Mouse (Mus musculus): Measurements from ENCODE around the gene Entpd6. TPM values are rescaled to one million over a fixed set of nuclear protein-coding genes. Genes with fewer than 3 reads are reported as not detected.

The Entpd6 gene
- polyA plus RNA-seq, 1 experiment from 2014 or later, result 36.0 TPM

GRCm38 (mm10) chr2:150800616-150801015 is 51.8 kb downstream of the Entpd6 start:
- H3K27ac ChIP-seq, result no peak overlapping the region
- no peaks in the 10 kb centered on the region for H3K9me3 ChIP-seq
- peaks cover 73% of the 10 kb centered on the region for H3K36me3 ChIP-seq (replicated peaks)
- H3K27me3 ChIP-seq (ENCODE audit: poor library complexity, severe bottlenecking), result no peaks in the 10 kb centered on the region
- no peaks in the 10 kb centered on the region for H3K4me1 ChIP-seq
- 92% methylated on average over 5 of the region's 5 CpGs for WGBS
- no peak overlapping the region for H3K4me3 ChIP-seq
- DNase-seq (ENCODE audit: extremely low spot score, low spot score), result no peak

GRCm38 (mm10) chr2:150803035-150803434 is 54.2 kb downstream of the Entpd6 start:
- H3K36me3 ChIP-seq (replicated peaks), result peaks cover 79% of the 10 kb centered on the region
- H3K9me3 ChIP-seq, result no peaks in the 10 kb centered on the region
- no peak for DNase-seq (ENCODE audit: extremely low spot score, low spot score)
- H3K4me3 ChIP-seq, result no peak overlapping the region
- no peaks in the 10 kb centered on the region for H3K27me3 ChIP-seq (ENCODE audit: poor library complexity, severe bottlenecking)
- 94% methylated on average over 1 of the region's 1 CpGs for WGBS
- H3K4me1 ChIP-seq, result no peaks in the 10 kb centered on the region
- no peak overlapping the region for H3K27ac ChIP-seq

GRCm38 (mm10) chr2:150808381-150808780 is 59.5 kb downstream of the Entpd6 start:
- 88% methylated on average over 6 of the region's 6 CpGs for WGBS
- peaks cover 95% of the 10 kb centered on the region for H3K36me3 ChIP-seq (replicated peaks)

GRCm38 (mm10) chr2:150808812-150809211 is 60.0 kb downstream of the Entpd6 start:
- DNase-seq (ENCODE audit: extremely low spot score, low spot score), result no peak
- Histone ChIP-seq H3K4me1 (no peaks in the 10 kb centered on the region), H3K9me3 (no peaks in the 10 kb centered on the region), H3K27ac (no peak overlapping the region), H3K4me3 (no peak overlapping the region), H3K27me3 (ENCODE audit: poor library complexity, severe bottlenecking) (no peaks in the 10 kb centered on the region), H3K36me3 (replicated peaks) (peaks cover 95% of the 10 kb centered on the region)
- WGBS, result 94% methylated on average over 6 of the region's 6 CpGs

More at GRCm38 (mm10) chr2:150808381-150808780, 59.5 kb downstream of the Entpd6 start:
- Histone ChIP-seq H3K4me3 (no peak overlapping the region), H3K9me3 (no peaks in the 10 kb centered on the region), H3K27me3 (ENCODE audit: poor library complexity, severe bottlenecking) (no peaks in the 10 kb centered on the region), H3K27ac (no peak overlapping the region), H3K4me1 (no peaks in the 10 kb centered on the region)
- no peak for DNase-seq (ENCODE audit: extremely low spot score, low spot score)

DNA sequence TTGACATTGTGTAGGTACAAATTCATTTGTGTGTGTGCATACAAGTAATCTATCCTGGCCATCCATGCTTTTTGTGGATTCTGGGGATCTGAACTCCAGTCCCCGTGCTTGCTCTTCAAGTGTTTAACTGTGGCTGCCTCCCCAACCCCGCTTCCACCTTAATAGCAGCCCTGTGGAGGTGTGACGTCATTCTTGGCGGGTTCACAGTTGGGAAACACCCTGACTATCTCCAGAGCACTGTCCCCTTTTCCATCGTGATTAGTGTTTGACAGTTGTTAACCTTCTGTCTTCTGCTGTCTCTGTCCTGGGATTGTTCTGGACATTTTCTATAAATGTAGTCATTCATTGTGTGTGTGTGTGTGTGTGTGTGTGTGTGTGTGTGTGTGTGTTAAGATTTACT is 61.8 kb downstream of the Entpd6 start:
- Histone ChIP-seq H3K27me3 (ENCODE audit: poor library complexity, severe bottlenecking) (no peaks in the 10 kb centered on the region), H3K4me1 (no peaks in the 10 kb centered on the region), H3K27ac (no peak overlapping the region), H3K36me3 (replicated peaks) (peaks cover 96% of the 10 kb centered on the region), H3K4me3 (no peak overlapping the region), H3K9me3 (no peaks in the 10 kb centered on the region)
- no peak for DNase-seq (ENCODE audit: extremely low spot score, low spot score)
- WGBS, result 90% methylated on average over 5 of the region's 5 CpGs

GRCm38 (mm10) chr2:150812816-150813215 is 64.0 kb downstream of the Entpd6 start:
- H3K4me1 ChIP-seq, result no peaks in the 10 kb centered on the region
- no peak overlapping the region for H3K4me3 ChIP-seq
- H3K27me3 ChIP-seq (ENCODE audit: poor library complexity, severe bottlenecking), result no peaks in the 10 kb centered on the region
- H3K36me3 ChIP-seq (replicated peaks), result peaks cover 99% of the 10 kb centered on the region
- H3K27ac ChIP-seq, result no peak overlapping the region
- no peaks in the 10 kb centered on the region for H3K9me3 ChIP-seq
- 89% methylated on average over 6 of the region's 6 CpGs for WGBS
- DNase-seq (ENCODE audit: extremely low spot score, low spot score), result no peak

GRCm38 (mm10) chr2:150816676-150817402 is 68.0 kb downstream of the Entpd6 start:
- DNase-seq (ENCODE audit: extremely low spot score, low spot score), result no peak
- H3K9me3 ChIP-seq, result no peaks in the 10 kb centered on the region
- H3K4me1 ChIP-seq, result no peaks in the 10 kb centered on the region
- H3K4me3 ChIP-seq, result no peak overlapping the region
- 96% methylated on average over 18 of the region's 18 CpGs for WGBS
- no peaks in the 10 kb centered on the region for H3K27me3 ChIP-seq (ENCODE audit: poor library complexity, severe bottlenecking)
- H3K27ac ChIP-seq, result no peak overlapping the region
- peaks cover 97% of the 10 kb centered on the region for H3K36me3 ChIP-seq (replicated peaks)

DNA sequence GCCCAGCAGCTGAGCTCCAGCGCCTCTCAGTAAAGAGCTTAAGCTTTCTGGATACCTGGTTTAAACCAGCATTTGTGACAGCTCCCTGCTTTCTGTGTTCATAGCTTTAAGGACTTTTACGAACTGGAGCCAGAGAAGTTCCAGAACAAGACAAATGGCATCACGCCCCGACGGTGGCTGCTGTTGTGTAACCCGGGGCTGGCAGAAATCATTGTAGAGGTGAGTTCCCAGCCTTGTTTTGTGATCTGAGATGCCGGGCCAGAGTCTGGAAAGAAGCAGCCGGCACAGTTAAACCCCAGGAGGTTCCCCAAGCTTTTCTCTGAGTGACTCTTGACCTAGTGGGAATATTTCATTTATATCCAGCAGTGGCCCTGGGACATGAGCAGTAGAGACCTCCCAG is 69.9 kb downstream of the Entpd6 start:
- no peak overlapping the region for H3K4me3 ChIP-seq

DNA sequence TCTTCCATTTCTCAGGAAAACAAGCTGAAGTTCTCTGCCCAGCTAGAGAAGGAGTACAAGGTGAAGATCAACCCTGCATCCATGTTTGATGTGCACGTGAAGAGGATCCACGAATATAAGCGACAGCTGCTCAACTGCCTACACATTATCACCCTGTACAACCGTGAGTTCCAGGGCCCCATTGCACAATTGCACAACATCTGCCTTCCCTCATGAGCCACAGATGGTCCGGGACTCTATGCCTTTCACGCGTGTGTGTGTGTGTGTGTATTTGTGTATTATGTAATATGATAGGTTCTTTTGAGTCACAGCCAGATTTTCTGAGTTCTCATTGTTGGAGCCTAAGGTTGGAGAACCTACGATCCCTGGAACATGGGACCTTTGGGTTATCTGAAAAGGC is 71.9 kb downstream of the Entpd6 start:
- no peak overlapping the region for H3K4me3 ChIP-seq
- no peaks in the 10 kb centered on the region for H3K9me3 ChIP-seq
- H3K4me1 ChIP-seq, result no peaks in the 10 kb centered on the region
- DNase-seq (ENCODE audit: extremely low spot score, low spot score), result no peak
- peaks cover 96% of the 10 kb centered on the region for H3K36me3 ChIP-seq (replicated peaks)
- WGBS, result 95% methylated on average over 8 of the region's 8 CpGs
- H3K27ac ChIP-seq, result no peak overlapping the region
- no peaks in the 10 kb centered on the region for H3K27me3 ChIP-seq (ENCODE audit: poor library complexity, severe bottlenecking)

More for the DNA sequence above, 69.9 kb downstream of the Entpd6 start:
- no peaks in the 10 kb centered on the region for H3K4me1 ChIP-seq
- H3K27ac ChIP-seq, result no peak overlapping the region
- DNase-seq (ENCODE audit: extremely low spot score, low spot score), result no peak
- peaks cover 96% of the 10 kb centered on the region for H3K36me3 ChIP-seq (replicated peaks)
- H3K9me3 ChIP-seq, result no peaks in the 10 kb centered on the region
- H3K27me3 ChIP-seq (ENCODE audit: poor library complexity, severe bottlenecking), result no peaks in the 10 kb centered on the region
- WGBS, result 94% methylated on average over 8 of the region's 8 CpGs

Other genes with a start within 250 kb of the Entpd6 start
- 0.20 and 0.21 TPM in 2 replicates for gene Cst7, start 178.6 kb upstream of the Entpd6 start, polyA plus RNA-seq (2016; fragmentation: Nextera tagmentation; extraction: Ambion mirVana)
- gene Apmap, start 140.5 kb upstream of the Entpd6 start, polyA plus RNA-seq (2016; fragmentation: Nextera tagmentation; extraction: Ambion mirVana), result 34.2 and 34.9 TPM in 2 replicates
- gene Acss1, start 80.5 kb upstream of the Entpd6 start, polyA plus RNA-seq (2016; fragmentation: Nextera tagmentation; extraction: Ambion mirVana), result 14.1 and 17.6 TPM in 2 replicates
- 0.05 TPM in 1 of 2 replicates, not detected in the other for gene Vsx1, start 59.7 kb upstream of the Entpd6 start, polyA plus RNA-seq (2016; fragmentation: Nextera tagmentation; extraction: Ambion mirVana)
- 62.3 and 67.8 TPM in 2 replicates for gene Pygb, start 37.7 kb downstream of the Entpd6 start, polyA plus RNA-seq (2016; fragmentation: Nextera tagmentation; extraction: Ambion mirVana)
- 46.5 and 48.4 TPM in 2 replicates for gene Abhd12, start 155.7 kb downstream of the Entpd6 start, polyA plus RNA-seq (2016; fragmentation: Nextera tagmentation; extraction: Ambion mirVana)
- 83.7 and 86.6 TPM in 2 replicates for gene Gins1, start 156.4 kb downstream of the Entpd6 start, polyA plus RNA-seq (2016; fragmentation: Nextera tagmentation; extraction: Ambion mirVana)